Mouse (Mus musculus): ENCODE measurements around the gene Zfp169. TPM values are rescaled to one million over a fixed set of nuclear protein-coding genes. Genes with fewer than 3 reads are reported as not detected.

Gene Zfp169
- polyA plus RNA-seq, 1 experiment: not detected

DNA sequence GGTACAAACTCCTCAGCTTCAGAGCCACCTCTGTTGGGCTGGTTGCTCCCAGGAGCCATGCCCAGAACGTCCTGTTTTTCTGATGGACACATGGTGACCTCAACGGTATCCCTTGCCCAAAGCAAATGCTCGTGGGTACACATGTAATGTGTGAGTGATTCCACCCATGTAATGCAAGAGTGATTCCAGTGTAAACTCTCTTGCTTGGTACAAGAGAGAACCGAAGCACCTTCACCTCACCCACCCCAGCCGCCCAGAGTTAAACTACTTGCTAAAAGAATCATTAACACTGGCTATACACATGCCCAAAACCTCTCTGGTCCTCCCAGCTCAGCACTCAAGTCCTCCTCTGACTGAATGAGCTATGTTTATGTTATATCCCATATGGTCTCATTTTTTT lies 74.9 kb downstream of the Zfp169 start:
- no peaks in the 10 kb centered on the region for H3K4me1 ChIP-seq (ENCODE audit: control insufficient read depth, insufficient read depth, low read length)
- WGBS: 90% methylated on average over 5 of the region's 5 CpGs
- no peak overlapping the region for H3K27ac ChIP-seq (ENCODE audit: insufficient read depth, low read depth, low read length)
- TF ChIP-seq CTCF (IDR thresholded peaks at IDR 0.05; ENCODE audit: insufficient read depth, low read depth, low read length) (no peak), POLR2A (IDR thresholded peaks at IDR 0.05; ENCODE audit: insufficient read depth, low read depth, low read length) (no peak)
- no peak overlapping the region for H3K4me3 ChIP-seq (ENCODE audit: insufficient read depth, low read depth, low read length)

Other genes starting within 250 kb of the Zfp169 start
- not detected in 2 replicates for gene A830005F24Rik, start 119 bp upstream of the Zfp169 start, polyA plus RNA-seq (2012; ENCODE audit: insufficient read depth, insufficient read length, low replicate concordance, missing spikeins)
- gene Ptpdc1, start 112.2 kb upstream of the Zfp169 start, polyA plus RNA-seq (2012; ENCODE audit: insufficient read depth, insufficient read length, low replicate concordance, missing spikeins): not detected in 2 replicates
- gene Barx1, start 149.5 kb upstream of the Zfp169 start, polyA plus RNA-seq (2012; ENCODE audit: insufficient read depth, insufficient read length, low replicate concordance, missing spikeins): not detected in 2 replicates

Data from olfactory bulb, adult 2 months (tissue).